Mouse (Mus musculus) MEL (cell line): ENCODE data around the gene Micu1. TPM values are rescaled to one million over a fixed set of nuclear protein-coding genes. Genes with fewer than 3 reads are reported as not detected.
A peak's percentile ranks its signal among the peaks of the same experiment; 100 is the strongest.

Source experiments
- DNase-seq: peaks from one replicate; pipeline ENCODE4 v3.0.0; 2011; ENCODE audit warnings: low read depth, low spot score
- H3K27ac ChIP-seq: 2 replicates; pipeline ENCODE4 v1.5.1; 2012; ENCODE audit warnings: low read depth, mild to moderate bottlenecking, control low read depth, low read length, moderate library complexity; ENCODE audit not compliant: control insufficient read depth
- H3K27me3 ChIP-seq, 2 experiments: fragments of 150-350 bp in 1 of 2; sonication (generic) in 1 of 2; 2 replicates each; pipeline ENCODE4 v1.6.1; 2012; ENCODE audit warnings: low read length in 2 of 2, mild to moderate bottlenecking in 2 of 2, improper control_type of control experiment in 1 of 2, moderate library complexity in 1 of 2; ENCODE audit not compliant: insufficient read depth in 2 of 2, control insufficient read depth in 1 of 2
- H3K36me3 ChIP-seq, 2 experiments: 2 replicates each; pipeline ENCODE4 v1.6.1; 2012 to 2014; ENCODE audit warnings: low read length in 2 of 2, improper control_type of control experiment in 1 of 2, inconsistent platforms in 1 of 2, mild to moderate bottlenecking in 1 of 2; ENCODE audit not compliant: insufficient read depth in 2 of 2, control insufficient read depth in 1 of 2
- H3K4me1 ChIP-seq, 2 experiments: fragments of 150-350 bp in 1 of 2; sonication (generic) in 1 of 2; 2 replicates each; pipeline ENCODE4 v1.6.1; 2012; ENCODE audit warnings: low read length in 2 of 2, improper control_type of control experiment in 1 of 2, mild to moderate bottlenecking in 1 of 2; ENCODE audit not compliant: insufficient read depth in 2 of 2, control insufficient read depth in 1 of 2
- H3K4me3 ChIP-seq, 2 experiments: fragments of 150-350 bp in 1 of 2; sonication (generic) in 1 of 2; 2 replicates each; pipeline ENCODE4 v1.5.1; 2012; ENCODE audit warnings: low read depth in 2 of 2, low read length in 2 of 2, mild to moderate bottlenecking in 2 of 2, moderate library complexity in 2 of 2, control low read depth in 1 of 2, improper control_type of control experiment in 1 of 2; ENCODE audit not compliant: control insufficient read depth in 1 of 2, insufficient read depth in 1 of 2
- H3K79me2 ChIP-seq: 2 replicates; pipeline ENCODE4 v1.6.1; 2012; ENCODE audit warnings: mild to moderate bottlenecking, low read length, moderate library complexity; ENCODE audit not compliant: control insufficient read depth, poor library complexity, insufficient read depth
- H3K9ac ChIP-seq: 2 replicates; pipeline ENCODE4 v1.6.1; 2012; ENCODE audit warnings: low read depth, mild to moderate bottlenecking, control low read depth, low read length, moderate library complexity; ENCODE audit not compliant: control insufficient read depth, poor library complexity, severe bottlenecking
- H3K9me3 ChIP-seq: fragments of 150-350 bp; sonication (generic); replicated peaks from 2 replicates; pipeline ENCODE4 v1.6.1; 2012; ENCODE audit warnings: mild to moderate bottlenecking, low read length, improper control_type of control experiment, moderate library complexity; ENCODE audit not compliant: insufficient read depth
- BHLHE40 ChIP-seq: IDR thresholded peaks from 2 replicates; pipeline ENCODE4 v1.6.1; 2012; ENCODE audit warnings: low read depth, mild to moderate bottlenecking, inconsistent platforms, low read length, improper control_type of control experiment, borderline replicate concordance
- CHD1 ChIP-seq: IDR thresholded peaks from 2 replicates; pipeline ENCODE4 v1.6.1; 2012; ENCODE audit warnings: low read depth, mild to moderate bottlenecking, inconsistent platforms, low read length, improper control_type of control experiment
- CTCF ChIP-seq, 3 experiments: IDR thresholded peaks in 2 of 3; conservative IDR thresholded peaks in 1 of 3; 2 replicates each; pipeline ENCODE4 v1.5.1; 2011 to 2012; ENCODE audit warnings: low read length in 3 of 3, low read depth in 2 of 3, mild to moderate bottlenecking in 2 of 3, improper control_type of control experiment in 1 of 3, inconsistent platforms in 1 of 3, mixed read lengths in 1 of 3, moderate library complexity in 1 of 3; ENCODE audit not compliant: control insufficient read depth in 1 of 3, insufficient read depth in 1 of 3, poor library complexity in 1 of 3, severe bottlenecking in 1 of 3
- MAFK ChIP-seq: IDR thresholded peaks from 2 replicates; pipeline ENCODE4 v1.6.1; 2011; ENCODE audit warnings: low read depth, mild to moderate bottlenecking, low read length, improper control_type of control experiment, borderline replicate concordance
- MEF2A ChIP-seq: IDR thresholded peaks from 2 replicates; pipeline ENCODE4 v1.6.1; 2014; ENCODE audit warnings: low read depth, mild to moderate bottlenecking, inconsistent platforms, low read length, improper control_type of control experiment; ENCODE audit not compliant: poor library complexity, insufficient replicate concordance, severe bottlenecking; ENCODE audit errors: extremely low read depth
- NRF1 ChIP-seq: IDR thresholded peaks from 2 replicates; pipeline ENCODE4 v1.6.1; 2014; ENCODE audit warnings: low read depth, mild to moderate bottlenecking, inconsistent platforms, low read length, improper control_type of control experiment, moderate library complexity; ENCODE audit not compliant: poor library complexity, insufficient read depth, severe bottlenecking
- POLR2A ChIP-seq, 2 experiments: IDR thresholded peaks; 2 replicates each; pipeline ENCODE4 v1.6.1; 2011 to 2012; ENCODE audit warnings: low read length in 2 of 2, mild to moderate bottlenecking in 2 of 2, control low read depth in 1 of 2, improper control_type of control experiment in 1 of 2, low read depth in 1 of 2, moderate library complexity in 1 of 2; ENCODE audit not compliant: control insufficient read depth in 1 of 2, insufficient read depth in 1 of 2, poor library complexity in 1 of 2
- RAD21 ChIP-seq: IDR thresholded peaks from 2 replicates; pipeline ENCODE4 v1.6.1; 2011; ENCODE audit warnings: mild to moderate bottlenecking, low read depth, low read length, improper control_type of control experiment
- SMC3 ChIP-seq: IDR thresholded peaks from 2 replicates; pipeline ENCODE4 v1.6.1; 2011; ENCODE audit warnings: low read depth, low read length, improper control_type of control experiment
- UBTF ChIP-seq: IDR thresholded peaks from 2 replicates; pipeline ENCODE4 v1.6.1; 2012; ENCODE audit warnings: low read depth, mild to moderate bottlenecking, inconsistent platforms, low read length, improper control_type of control experiment, moderate library complexity, borderline replicate concordance; ENCODE audit not compliant: insufficient read depth
- ZC3H11A ChIP-seq: IDR thresholded peaks from 2 replicates; pipeline ENCODE4 v1.6.1; 2012; ENCODE audit warnings: low read depth, mild to moderate bottlenecking, inconsistent platforms, low read length, improper control_type of control experiment
- polyA plus RNA-seq, 2 experiments: library from polyadenylated mRNA; stranded (reverse) in 1 of 2; unstranded in 1 of 2; fragments of >175 nt in 1 of 2; fragments of >200 nt in 1 of 2; gene quantifications; 2 replicates each; pipeline versions ENCODE4 v1.2.1 to v1.2.4; 2012; ENCODE audit warnings: low replicate concordance in 2 of 2, low read depth in 1 of 2; ENCODE audit not compliant: insufficient read length in 2 of 2, insufficient read depth in 1 of 2, missing spikeins in 1 of 2
- total RNA-seq: library from RNA; depleted of rRNA; stranded (reverse); fragments of 300-350 nt; gene quantifications from 2 replicates; pipeline ENCODE4 v1.2.3, GENCODE M21; 2012

Gene Micu1
- total and polyA plus RNA-seq, 3 experiments, result 18.0 to 26.8 TPM; not detected in 1

GRCm38 (mm10) chr10:59816569-59816968 is 114.3 kb downstream of the Micu1 start:
- no peak overlapping the region for H3K9ac ChIP-seq
- H3K27ac ChIP-seq, result no peak overlapping the region
- no peaks in the 10 kb centered on the region for H3K9me3 ChIP-seq
- no peak for DNase-seq
- peaks cover 0 to 2% of the 10 kb centered on the region in 2 experiments; a peak in 1 of 4 replicates for H3K36me3 ChIP-seq
- TF ChIP-seq BHLHE40, result no peak
- TF ChIP-seq POLR2A (IDR thresholded peaks at IDR 0.05; ENCODE audit: control insufficient read depth in 1 of 2, insufficient read depth in 1 of 2, low read depth in 1 of 2, low read length in 2 of 2, poor library complexity in 1 of 2), result no peak
- no peak for TF ChIP-seq CHD1
- no peak for TF ChIP-seq NRF1
- peaks cover 0 to 3% of the 10 kb centered on the region in 2 experiments; a peak in 1 of 4 replicates for H3K4me1 ChIP-seq
- no peaks in the 10 kb centered on the region for H3K79me2 ChIP-seq
- H3K27me3 ChIP-seq, result no peaks in the 10 kb centered on the region
- H3K4me3 ChIP-seq, result no peak overlapping the region

GRCm38 (mm10) chr10:59817528-59817927 is 115.3 kb downstream of the Micu1 start:
- H3K27ac ChIP-seq, result no peak overlapping the region
- DNase-seq, result peak; percentile 45

GRCm38 (mm10) chr10:59817991-59818390 is 115.7 kb downstream of the Micu1 start:
- DNase-seq, result no peak
- peaks cover 0 to 3% of the 10 kb centered on the region in 2 experiments; a peak in 1 of 4 replicates for H3K4me1 ChIP-seq
- H3K9ac ChIP-seq, result no peak overlapping the region

More at GRCm38 (mm10) chr10:59817528-59817927, 115.3 kb downstream of the Micu1 start:
- H3K4me1 ChIP-seq, result peaks cover 0 to 3% of the 10 kb centered on the region in 2 experiments; a peak in 1 of 4 replicates
- H3K9me3 ChIP-seq, result no peaks in the 10 kb centered on the region
- no peak overlapping the region for H3K9ac ChIP-seq
- no peak overlapping the region for H3K4me3 ChIP-seq
- H3K79me2 ChIP-seq, result no peaks in the 10 kb centered on the region
- peaks cover 0 to 2% of the 10 kb centered on the region in 2 experiments; a peak in 1 of 4 replicates for H3K36me3 ChIP-seq
- peak; percentile 82 for TF ChIP-seq SMC3
- TF ChIP-seq ZC3H11A, result peak; percentile 45; the same call in 1 of the 2 replicates
- TF ChIP-seq MAFK, result no peak
- peak; percentile 74 for TF ChIP-seq RAD21
- TF ChIP-seq CTCF (IDR thresholded peaks at IDR 0.05 in 2 of 3, conservative IDR thresholded peaks at IDR 0.05 in 1 of 3; ENCODE audit: control insufficient read depth in 1 of 3, insufficient read depth in 1 of 3, low read depth in 2 of 3, low read length in 3 of 3, poor library complexity in 1 of 3, severe bottlenecking in 1 of 3), result peak; percentile 50 to 73 (median 63)
- TF ChIP-seq MEF2A, result no peak
- TF ChIP-seq, all 39 proteins: peak for 4
- no peaks in the 10 kb centered on the region for H3K27me3 ChIP-seq

More at GRCm38 (mm10) chr10:59817991-59818390, 115.7 kb downstream of the Micu1 start:
- peaks cover 0 to 2% of the 10 kb centered on the region in 2 experiments; a peak in 1 of 4 replicates for H3K36me3 ChIP-seq
- H3K4me3 ChIP-seq, result no peak overlapping the region
- no peaks in the 10 kb centered on the region for H3K79me2 ChIP-seq
- H3K27me3 ChIP-seq, result no peaks in the 10 kb centered on the region
- no peaks in the 10 kb centered on the region for H3K9me3 ChIP-seq
- TF ChIP-seq UBTF, result no peak
- no peak overlapping the region for H3K27ac ChIP-seq
